Mouse (Mus musculus): Measurements from ENCODE around the gene She. TPM values are rescaled to one million over a fixed set of nuclear protein-coding genes. Genes with fewer than 3 reads are reported as not detected.

She gene
- polyA plus RNA-seq, 1 experiment from 2014 or later = 1.4 TPM

- H3K4me1 ChIP-seq (ENCODE audit: control insufficient read depth, insufficient read depth, low read length) = peaks cover 5% of the 10 kb centered on the region
- 0 out of 2 replicates have a peak, but pooled peaks cover under 1% of the 10 kb centered on the region for H3K27me3 ChIP-seq (ENCODE audit: control insufficient read depth, insufficient read depth, low read depth, low read length)
- no peaks in the 10 kb centered on the region for H3K36me3 ChIP-seq (ENCODE audit: control insufficient read depth, insufficient read depth, low read length)
- WGBS = 82% methylated on average over 22 of the region's 22 CpGs
- no peak overlapping the region for H3K4me3 ChIP-seq (ENCODE audit: low read depth, low read length)
- H3K9ac ChIP-seq (ENCODE audit: low read depth, low read length) = no peak overlapping the region
- H3K4me2 ChIP-seq (ENCODE audit: low read length) = no peak overlapping the region
- no peak for ATAC-seq
- H3K27ac ChIP-seq (ENCODE audit: low read length) = no peak overlapping the region
- no peaks in the 10 kb centered on the region; the same call in 1 of the 2 replicates for H3K9me3 ChIP-seq (replicated peaks; ENCODE audit: control insufficient read depth, low read length, poor library complexity, severe bottlenecking)
These were observed 39.5 kb downstream of the She start for GRCm38 (mm10) chr3:89870472-89871271.

- H3K27ac ChIP-seq (ENCODE audit: low read length) = no peak overlapping the region
- no peak overlapping the region for H3K9ac ChIP-seq (ENCODE audit: low read depth, low read length)
- WGBS = 77% methylated on average over 8 of the region's 8 CpGs
- H3K4me2 ChIP-seq (ENCODE audit: low read length) = no peak overlapping the region
- H3K27me3 ChIP-seq (ENCODE audit: control insufficient read depth, insufficient read depth, low read depth, low read length) = 0 out of 2 replicates have a peak, but pooled peaks cover 3% of the 10 kb centered on the region
- peaks cover 5% of the 10 kb centered on the region for H3K4me1 ChIP-seq (ENCODE audit: control insufficient read depth, insufficient read depth, low read length)
- no peaks in the 10 kb centered on the region; the same call in 1 of the 2 replicates for H3K9me3 ChIP-seq (replicated peaks; ENCODE audit: control insufficient read depth, low read length, poor library complexity, severe bottlenecking)
- no peak overlapping the region for H3K4me3 ChIP-seq (ENCODE audit: low read depth, low read length)
- no peaks in the 10 kb centered on the region for H3K36me3 ChIP-seq (ENCODE audit: control insufficient read depth, insufficient read depth, low read length)
- ATAC-seq = no peak
These were observed 40.3 kb downstream of the She start for GRCm38 (mm10) chr3:89871339-89871914.

GRCm38 (mm10) chr3:89872209-89872608, 41.0 kb downstream of the She start:
- no peaks in the 10 kb centered on the region; the same call in 1 of the 2 replicates for H3K9me3 ChIP-seq (replicated peaks; ENCODE audit: control insufficient read depth, low read length, poor library complexity, severe bottlenecking)
- 90% methylated on average over 7 of the region's 7 CpGs for WGBS
- H3K4me3 ChIP-seq (ENCODE audit: low read depth, low read length) = no peak overlapping the region
- no peak overlapping the region for H3K27ac ChIP-seq (ENCODE audit: low read length)
- ATAC-seq = no peak
- no peaks in the 10 kb centered on the region for H3K36me3 ChIP-seq (ENCODE audit: control insufficient read depth, insufficient read depth, low read length)
- peaks cover 5% of the 10 kb centered on the region for H3K4me1 ChIP-seq (ENCODE audit: control insufficient read depth, insufficient read depth, low read length)
- no peak overlapping the region for H3K9ac ChIP-seq (ENCODE audit: low read depth, low read length)
- 0 out of 2 replicates have a peak, but pooled peaks cover 3% of the 10 kb centered on the region for H3K27me3 ChIP-seq (ENCODE audit: control insufficient read depth, insufficient read depth, low read depth, low read length)
- H3K4me2 ChIP-seq (ENCODE audit: low read length) = no peak overlapping the region

GRCm38 (mm10) chr3:89872684-89873083, 41.5 kb downstream of the She start:
- ATAC-seq = no peak
- H3K9ac ChIP-seq (ENCODE audit: low read depth, low read length) = no peak overlapping the region
- no peak overlapping the region for H3K4me3 ChIP-seq (ENCODE audit: low read depth, low read length)
- no peaks in the 10 kb centered on the region; the same call in 1 of the 2 replicates for H3K9me3 ChIP-seq (replicated peaks; ENCODE audit: control insufficient read depth, low read length, poor library complexity, severe bottlenecking)
- no peak overlapping the region for H3K4me2 ChIP-seq (ENCODE audit: low read length)
- H3K27me3 ChIP-seq (ENCODE audit: control insufficient read depth, insufficient read depth, low read depth, low read length) = 0 out of 2 replicates have a peak, but pooled peaks cover 3% of the 10 kb centered on the region
- no peak overlapping the region for H3K27ac ChIP-seq (ENCODE audit: low read length)
- WGBS = 88% methylated on average over 6 of the region's 6 CpGs
- no peaks in the 10 kb centered on the region for H3K36me3 ChIP-seq (ENCODE audit: control insufficient read depth, insufficient read depth, low read length)
- peaks cover 1% of the 10 kb centered on the region for H3K4me1 ChIP-seq (ENCODE audit: control insufficient read depth, insufficient read depth, low read length)

DNA sequence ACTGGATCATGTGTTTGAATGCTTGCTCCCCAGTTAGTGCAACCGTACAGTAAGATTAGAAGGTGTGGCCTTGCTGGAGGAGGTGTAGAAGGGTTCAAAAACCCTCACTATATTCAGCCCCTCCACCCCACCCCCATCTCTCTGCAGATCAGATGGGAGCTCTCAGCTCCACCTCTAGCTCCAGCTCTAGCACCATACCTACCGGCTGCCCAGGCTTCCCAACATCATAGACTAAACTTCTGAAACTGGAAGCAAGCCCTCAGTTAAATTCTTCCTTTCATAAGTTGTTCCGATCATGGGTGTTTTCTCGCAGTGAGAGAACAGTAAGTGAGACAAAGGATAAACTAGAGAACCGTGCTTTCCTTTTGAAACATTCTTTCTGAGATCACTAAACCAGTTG, 42.9 kb downstream of the She start:
- Histone ChIP-seq H3K27ac (ENCODE audit: low read length) (no peak overlapping the region), H3K36me3 (ENCODE audit: control insufficient read depth, insufficient read depth, low read length) (no peaks in the 10 kb centered on the region), H3K4me2 (ENCODE audit: low read length) (no peak overlapping the region), H3K4me3 (ENCODE audit: low read depth, low read length) (no peak overlapping the region), H3K9me3 (replicated peaks; ENCODE audit: control insufficient read depth, low read length, poor library complexity, severe bottlenecking) (no peaks in the 10 kb centered on the region; the same call in 1 of the 2 replicates), H3K9ac (ENCODE audit: low read depth, low read length) (no peak overlapping the region), H3K27me3 (ENCODE audit: control insufficient read depth, insufficient read depth, low read depth, low read length) (0 out of 2 replicates have a peak, but pooled peaks cover 6% of the 10 kb centered on the region), H3K4me1 (ENCODE audit: control insufficient read depth, insufficient read depth, low read length) (no peaks in the 10 kb centered on the region)
- WGBS = 90% methylated on average over 5 of the region's 5 CpGs
- no peak for ATAC-seq

DNA sequence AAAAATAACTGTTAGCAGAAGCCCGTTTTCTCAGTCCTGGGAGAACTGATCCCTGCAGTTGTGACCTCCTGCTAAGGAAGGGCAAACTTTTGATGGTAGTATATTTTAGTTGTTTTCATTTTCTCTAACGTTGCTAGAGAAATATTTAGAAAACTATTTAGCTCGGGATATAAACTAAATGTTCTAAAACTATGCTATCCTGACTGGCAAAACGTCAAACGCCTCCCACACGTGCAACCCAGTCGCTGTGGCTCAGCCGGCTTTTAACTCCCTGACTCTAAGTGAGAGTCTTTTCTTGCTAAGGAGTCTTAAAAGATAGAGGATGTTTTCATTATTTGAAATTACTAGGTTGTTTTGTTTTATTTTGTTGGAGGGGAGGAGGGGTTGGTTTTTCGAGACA, 43.9 kb downstream of the She start:
- 87% methylated on average over 9 of the region's 9 CpGs for WGBS
- Histone ChIP-seq H3K36me3 (ENCODE audit: control insufficient read depth, insufficient read depth, low read length) (no peaks in the 10 kb centered on the region), H3K4me3 (ENCODE audit: low read depth, low read length) (no peak overlapping the region), H3K27ac (ENCODE audit: low read length) (no peak overlapping the region), H3K27me3 (ENCODE audit: control insufficient read depth, insufficient read depth, low read depth, low read length) (peaks cover 6% of the 10 kb centered on the region; the same call in 1 of the 2 replicates), H3K4me1 (ENCODE audit: control insufficient read depth, insufficient read depth, low read length) (no peaks in the 10 kb centered on the region), H3K9me3 (replicated peaks; ENCODE audit: control insufficient read depth, low read length, poor library complexity, severe bottlenecking) (no peaks in the 10 kb centered on the region; the same call in 1 of the 2 replicates), H3K9ac (ENCODE audit: low read depth, low read length) (no peak overlapping the region), H3K4me2 (ENCODE audit: low read length) (no peak overlapping the region)
- ATAC-seq = no peak

GRCm38 (mm10) chr3:89875781-89876180, 44.6 kb downstream of the She start:
- Histone ChIP-seq H3K4me2 (ENCODE audit: low read length) (no peak overlapping the region), H3K27ac (ENCODE audit: low read length) (no peak overlapping the region), H3K4me1 (ENCODE audit: control insufficient read depth, insufficient read depth, low read length) (no peaks in the 10 kb centered on the region), H3K4me3 (ENCODE audit: low read depth, low read length) (no peak overlapping the region), H3K9me3 (replicated peaks; ENCODE audit: control insufficient read depth, low read length, poor library complexity, severe bottlenecking) (no peaks in the 10 kb centered on the region; the same call in 1 of the 2 replicates), H3K36me3 (ENCODE audit: control insufficient read depth, insufficient read depth, low read length) (no peaks in the 10 kb centered on the region), H3K9ac (ENCODE audit: low read depth, low read length) (no peak overlapping the region), H3K27me3 (ENCODE audit: control insufficient read depth, insufficient read depth, low read depth, low read length) (peaks cover 9% of the 10 kb centered on the region)
- 76% methylated on average over 8 of the region's 8 CpGs for WGBS
- ATAC-seq = no peak

DNA sequence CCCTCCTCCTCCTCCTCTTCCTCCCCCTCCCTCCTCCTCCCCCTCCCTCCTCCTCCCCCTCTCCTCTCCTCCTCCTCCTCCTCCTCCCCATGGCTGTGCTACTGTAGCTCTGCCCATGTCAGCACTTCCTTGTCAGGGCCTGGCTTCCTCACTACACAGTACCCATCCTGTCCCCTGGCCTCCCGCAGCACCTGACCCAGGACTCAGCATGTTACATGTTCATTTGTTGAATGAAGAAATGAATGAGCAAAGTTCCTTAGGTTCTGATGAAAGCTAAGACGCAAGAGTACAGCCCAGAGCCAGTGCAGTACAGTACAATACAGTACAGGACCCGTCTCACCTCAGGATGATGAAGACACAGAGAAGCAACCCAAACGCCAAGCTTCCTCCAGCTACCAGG, 45.3 kb downstream of the She start:
- no peaks in the 10 kb centered on the region for H3K36me3 ChIP-seq (ENCODE audit: control insufficient read depth, insufficient read depth, low read length)
- 82% methylated on average over 4 of the region's 4 CpGs for WGBS
- no peak for ATAC-seq

GRCm38 (mm10) chr3:89877129-89877528, 46.0 kb downstream of the She start:
- WGBS = 76% methylated on average over 8 of the region's 8 CpGs
- no peak overlapping the region for H3K27ac ChIP-seq (ENCODE audit: low read length)
- peaks cover 9% of the 10 kb centered on the region for H3K27me3 ChIP-seq (ENCODE audit: control insufficient read depth, insufficient read depth, low read depth, low read length)
- no peak overlapping the region for H3K4me2 ChIP-seq (ENCODE audit: low read length)
- H3K36me3 ChIP-seq (ENCODE audit: control insufficient read depth, insufficient read depth, low read length) = no peaks in the 10 kb centered on the region
- H3K9ac ChIP-seq (ENCODE audit: low read depth, low read length) = no peak overlapping the region
- no peaks in the 10 kb centered on the region; the same call in 1 of the 2 replicates for H3K9me3 ChIP-seq (replicated peaks; ENCODE audit: control insufficient read depth, low read length, poor library complexity, severe bottlenecking)
- ATAC-seq = no peak
- H3K4me1 ChIP-seq (ENCODE audit: control insufficient read depth, insufficient read depth, low read length) = no peaks in the 10 kb centered on the region
- H3K4me3 ChIP-seq (ENCODE audit: low read depth, low read length) = no peak overlapping the region

More for the DNA sequence above, 45.3 kb downstream of the She start:
- Histone ChIP-seq H3K27me3 (ENCODE audit: control insufficient read depth, insufficient read depth, low read depth, low read length) (peaks cover 9% of the 10 kb centered on the region), H3K27ac (ENCODE audit: low read length) (no peak overlapping the region), H3K9me3 (replicated peaks; ENCODE audit: control insufficient read depth, low read length, poor library complexity, severe bottlenecking) (no peaks in the 10 kb centered on the region; the same call in 1 of the 2 replicates), H3K4me2 (ENCODE audit: low read length) (no peak overlapping the region), H3K9ac (ENCODE audit: low read depth, low read length) (no peak overlapping the region), H3K4me3 (ENCODE audit: low read depth, low read length) (no peak overlapping the region), H3K4me1 (ENCODE audit: control insufficient read depth, insufficient read depth, low read length) (no peaks in the 10 kb centered on the region)
